Comparison of ENCODE assay signal across 9 mouse cellular contexts in genomic region chr11:60976742-60977141, GRCm38 (mm10). TPM values are rescaled to one million over a fixed set of nuclear protein-coding genes. Genes with fewer than 3 reads are reported as not detected.
DNase-seq lines count a peak whose midpoint lies in the region; ATAC-seq and TF ChIP-seq lines count a peak whose summit lies in the region.
"Had no signal": no experiment of that assay in that cellular context is flagged by ENCODE, and none has a peak within 500 bp of the region (broad histone marks: within the 10 kb centered on the region; RNA-seq: fewer than 3 reads in every experiment).

No protein-coding gene starts in this region.

- H3K4me1 ChIP-seq in E14TG2a.4 (replicated peaks; ENCODE audit: low read depth, low read length), result peaks cover 68% of the 10 kb centered on the region
- H3K4me1 ChIP-seq: limb, embryonic 12.5 days had no signal

- no peaks in the 10 kb centered on the region for H3K36me3 ChIP-seq in E14TG2a.4 (ENCODE audit: insufficient read depth, low read length)
- H3K36me3 ChIP-seq: limb, embryonic 12.5 days had no signal

- peak; percentile 22 for TF ChIP-seq CTCF in E14TG2a.4 (conservative IDR thresholded peaks at IDR 0.05; ENCODE audit: low read length)

- no peak for ATAC-seq in monocyte, adult 5-6 weeks (replicated peaks; ENCODE audit: insufficient number of reproducible peaks, low FRiP score, low TSS enrichment, poor library complexity, severe bottlenecking)
- ATAC-seq in granulocyte monocyte progenitor cell, adult 5-6 weeks (replicated peaks; ENCODE audit: poor library complexity, severe bottlenecking), result no peak
- ATAC-seq in erythroblast, adult 5-6 weeks (replicated peaks; ENCODE audit: low FRiP score, poor library complexity, severe bottlenecking), result no peak

- H3K4me3 ChIP-seq in E14TG2a.4 (replicated peaks; ENCODE audit: low read length), result peak overlapping the region; percentile 53; the same call in 1 of the 2 replicates
- H3K4me3 ChIP-seq: limb, embryonic 12.5 days had no signal

- DNase-seq in gastrocnemius, adult 18-20 months (ENCODE audit: low spot score), result peak; percentile 83
- no peak for DNase-seq in gastrocnemius, postnatal 10 days
- peak; percentile 43 for DNase-seq in heart, postnatal 4 days
- DNase-seq in lung, postnatal 4 days, result peak; percentile 41 to 54

- no peaks in the 10 kb centered on the region for H3K9me3 ChIP-seq in E14TG2a.4 (ENCODE audit: low read length)
- H3K9me3 ChIP-seq: limb, embryonic 12.5 days had no signal

- H3K27me3 ChIP-seq in E14TG2a.4 (ENCODE audit: insufficient read depth, low read length), result no peaks in the 10 kb centered on the region

RNA-seq across cellular contexts. Expression of gene Map2k3, which starts 44.9 kb away (rescaled TPM):
- 100 to 1,000 TPM; 105 to 173 TPM for total RNA-seq in gastrocnemius, adult 18-20 months (2021)
- total RNA-seq in gastrocnemius, postnatal 10 days (2021), result 100 to 1,000 TPM; 106 to 115 TPM
- 10 to 100 TPM; 38.8 to 42.3 TPM for total RNA-seq in heart, postnatal 4 days (2021)
- total RNA-seq in monocyte, adult 5-6 weeks (2017), result 22.4 to 28.9 TPM (median 27.8 TPM) in 3 replicates
- 47.0 and 51.2 TPM in 2 replicates for total RNA-seq in granulocyte monocyte progenitor cell, adult 5-6 weeks (2014; fragmentation: Nextera tagmentation)
- 13.5 and 17.0 TPM in 2 replicates for total RNA-seq in granulocyte monocyte progenitor cell, adult 5-6 weeks (2017)
- 28.1 and 29.7 TPM in 2 replicates for total RNA-seq in erythroblast, adult 5-6 weeks (2015; ENCODE audit: low replicate concordance)
- 21.6 and 45.6 TPM in 2 replicates for total RNA-seq in erythroblast, adult 5-6 weeks (2017; ENCODE audit: low replicate concordance)

RNA-seq across cellular contexts. Expression of gene Kcnj12, which starts 45.6 kb away (rescaled TPM):
- 10 to 100 TPM; 48.6 to 67.1 TPM for total RNA-seq in gastrocnemius, adult 18-20 months (2021)
- 10 to 100 TPM; 21.6 to 33.9 TPM for total RNA-seq in gastrocnemius, postnatal 10 days (2021)
- total RNA-seq in heart, postnatal 4 days (2021), result 10 to 100 TPM; 18.3 to 21.0 TPM
- not detected in 3 replicates for total RNA-seq in monocyte, adult 5-6 weeks (2017)
- not detected in 2 replicates for total RNA-seq in granulocyte monocyte progenitor cell, adult 5-6 weeks (2014; fragmentation: Nextera tagmentation)
- total RNA-seq in granulocyte monocyte progenitor cell, adult 5-6 weeks (2017), result not detected in 2 replicates
- not detected in 2 replicates for total RNA-seq in erythroblast, adult 5-6 weeks (2015; ENCODE audit: low replicate concordance)
- not detected in 2 replicates for total RNA-seq in erythroblast, adult 5-6 weeks (2017; ENCODE audit: low replicate concordance)

Comparison
In these comparisons a context has a peak if more than half of its experiments do, and no peak if none do; other contexts are left out.
1. RNA of gene Kcnj12, which starts 45.6 kb away (total RNA-seq): 48.6 to 67.1 TPM in gastrocnemius, adult 18-20 months, 21.6 to 33.9 TPM in gastrocnemius, postnatal 10 days and 18.3 to 21.0 TPM in heart, postnatal 4 days; not detected in monocyte, adult 5-6 weeks, not detected in granulocyte monocyte progenitor cell, adult 5-6 weeks and not detected in erythroblast, adult 5-6 weeks; every median in the first group is over 10 times any median in the second.